Mouse (Mus musculus) ES-Bruce4 (cell line): Measurements from ENCODE around the gene Ak5. TPM values are rescaled to one million over a fixed set of nuclear protein-coding genes. Genes with fewer than 3 reads are reported as not detected.

Experiments
- H3K27ac ChIP-seq: 2 replicates; pipeline ENCODE4 v1.5.1; 2012; ENCODE audit warnings: low read length, inconsistent platforms; ENCODE audit not compliant: insufficient read depth
- H3K27me3 ChIP-seq: 2 replicates; pipeline ENCODE4 v1.6.1; 2012; ENCODE audit warnings: mild to moderate bottlenecking, low read length, inconsistent platforms; ENCODE audit not compliant: control insufficient read depth, poor library complexity, insufficient read depth, severe bottlenecking
- H3K36me3 ChIP-seq: 2 replicates; pipeline ENCODE4 v1.6.1; 2012; ENCODE audit warnings: inconsistent platforms, mild to moderate bottlenecking, low read length, moderate library complexity; ENCODE audit not compliant: control insufficient read depth, poor library complexity, insufficient read depth, severe bottlenecking
- H3K4me1 ChIP-seq: one replicate; pipeline ENCODE4 v1.8.1; 2011; ENCODE audit warnings: low read length; ENCODE audit not compliant: control insufficient read depth, insufficient read depth
- H3K4me3 ChIP-seq: 2 replicates; pipeline ENCODE4 v1.5.1; 2011; ENCODE audit warnings: low read depth, mild to moderate bottlenecking, low read length
- H3K9ac ChIP-seq: 2 replicates; pipeline ENCODE4 v1.6.1; 2012; ENCODE audit warnings: low read depth, mild to moderate bottlenecking, inconsistent platforms; ENCODE audit not compliant: poor library complexity, severe bottlenecking
- H3K9me3 ChIP-seq: replicated peaks from 2 replicates; pipeline ENCODE4 v1.6.1; 2012; ENCODE audit warnings: mild to moderate bottlenecking, low read length, inconsistent platforms; ENCODE audit not compliant: control insufficient read depth, poor library complexity, insufficient read depth, severe bottlenecking
- CTCF ChIP-seq: IDR thresholded peaks from one replicate; pipeline ENCODE4 v1.8.1; 2011; ENCODE audit warnings: low read depth, low read length
- EP300 ChIP-seq: IDR thresholded peaks from 2 replicates; pipeline ENCODE4 v1.6.1; 2011; ENCODE audit warnings: low read depth, low read length; ENCODE audit not compliant: insufficient read depth
- POLR2A ChIP-seq: IDR thresholded peaks from one replicate; pipeline ENCODE4 v1.8.1; 2011; ENCODE audit warnings: low read length; ENCODE audit not compliant: insufficient read depth
- polyA plus RNA-seq: library from polyadenylated mRNA; stranded (reverse); fragments of >200 nt; gene quantifications from 2 replicates; pipeline ENCODE4 v1.2.4, GENCODE M21; 2011; ENCODE audit warnings: low read depth; ENCODE audit not compliant: missing spikeins, insufficient read depth, insufficient read length

The Ak5 gene
- polyA plus RNA-seq, 1 experiment = 0.97 TPM

- Histone ChIP-seq H3K27me3 (no peaks in the 10 kb centered on the region), H3K9ac (no peak overlapping the region), H3K9me3 (no peaks in the 10 kb centered on the region), H3K4me3 (no peak overlapping the region), H3K27ac (no peak overlapping the region), H3K36me3 (no peaks in the 10 kb centered on the region), H3K4me1 (no peaks in the 10 kb centered on the region)
- no peak for TF ChIP-seq EP300
- no peak for TF ChIP-seq POLR2A
- no peak for TF ChIP-seq CTCF
These were observed 152.2 kb downstream of the Ak5 start for GRCm38 (mm10) chr3:152515959-152516358.

- TF ChIP-seq EP300 = no peak
- no peak for TF ChIP-seq POLR2A
- TF ChIP-seq CTCF = no peak
- Histone ChIP-seq H3K36me3 (no peaks in the 10 kb centered on the region), H3K9me3 (no peaks in the 10 kb centered on the region), H3K27ac (no peak overlapping the region), H3K4me1 (no peaks in the 10 kb centered on the region), H3K9ac (no peak overlapping the region), H3K4me3 (no peak overlapping the region), H3K27me3 (no peaks in the 10 kb centered on the region)
These were observed 155.6 kb downstream of the Ak5 start for GRCm38 (mm10) chr3:152512517-152512916.

GRCm38 (mm10) chr3:152509268-152509667 is 158.9 kb downstream of the Ak5 start:
- no peaks in the 10 kb centered on the region for H3K36me3 ChIP-seq
- H3K9ac ChIP-seq = no peak overlapping the region
- H3K4me3 ChIP-seq = no peak overlapping the region
- no peaks in the 10 kb centered on the region for H3K27me3 ChIP-seq
- H3K27ac ChIP-seq = no peak overlapping the region
- no peaks in the 10 kb centered on the region for H3K9me3 ChIP-seq
- H3K4me1 ChIP-seq = no peaks in the 10 kb centered on the region
- no peak for TF ChIP-seq CTCF
- no peak for TF ChIP-seq POLR2A
- no peak for TF ChIP-seq EP300

GRCm38 (mm10) chr3:152508419-152508993 is 159.7 kb downstream of the Ak5 start:
- no peaks in the 10 kb centered on the region for H3K4me1 ChIP-seq
- TF ChIP-seq CTCF (no peak), EP300 (no peak), POLR2A (no peak)

GRCm38 (mm10) chr3:152507900-152508299 is 160.3 kb downstream of the Ak5 start:
- Histone ChIP-seq H3K4me1 (no peaks in the 10 kb centered on the region), H3K27ac (no peak overlapping the region), H3K4me3 (no peak overlapping the region), H3K9ac (no peak overlapping the region), H3K27me3 (no peaks in the 10 kb centered on the region), H3K9me3 (no peaks in the 10 kb centered on the region), H3K36me3 (no peaks in the 10 kb centered on the region)
- TF ChIP-seq EP300 = no peak
- TF ChIP-seq CTCF = no peak

More at GRCm38 (mm10) chr3:152508419-152508993, 159.7 kb downstream of the Ak5 start:
- H3K27me3 ChIP-seq = no peaks in the 10 kb centered on the region
- no peak overlapping the region for H3K27ac ChIP-seq
- no peaks in the 10 kb centered on the region for H3K36me3 ChIP-seq
- H3K9me3 ChIP-seq = no peaks in the 10 kb centered on the region
- H3K9ac ChIP-seq = no peak overlapping the region
- H3K4me3 ChIP-seq = no peak overlapping the region

- no peak overlapping the region for H3K27ac ChIP-seq
- no peaks in the 10 kb centered on the region for H3K27me3 ChIP-seq
- no peaks in the 10 kb centered on the region for H3K9me3 ChIP-seq
- no peak overlapping the region for H3K4me3 ChIP-seq
- H3K9ac ChIP-seq = no peak overlapping the region
- H3K36me3 ChIP-seq = no peaks in the 10 kb centered on the region
- H3K4me1 ChIP-seq = no peaks in the 10 kb centered on the region
- TF ChIP-seq CTCF (no peak), POLR2A (no peak), EP300 (no peak)
These were observed 169.0 kb downstream of the Ak5 start for GRCm38 (mm10) chr3:152498968-152499696.
